Mouse (Mus musculus): ENCODE measurements around the gene Vwf.

Gene Vwf

DNA sequence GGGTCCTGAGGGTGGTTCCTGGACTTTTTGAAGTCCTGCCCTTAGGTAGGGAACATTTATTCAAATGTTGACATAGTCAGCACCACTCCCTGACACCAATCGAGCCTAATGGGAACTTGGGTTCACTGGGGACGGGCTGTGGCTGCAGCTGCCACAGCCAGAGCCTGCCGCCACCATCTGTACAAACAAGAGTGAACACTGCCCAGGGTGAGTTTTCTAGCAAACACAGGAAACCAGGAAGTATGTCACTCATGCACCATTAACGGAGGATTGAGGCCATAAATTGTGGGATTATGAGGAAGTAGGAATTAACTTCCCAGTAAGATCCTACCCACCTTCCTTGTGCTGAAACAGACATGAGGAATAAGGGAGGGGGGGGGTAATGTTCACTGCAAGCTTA, 93.9 kb downstream of the Vwf start:
- DNase-seq (ENCODE audit: low spot score) = no peak

DNA sequence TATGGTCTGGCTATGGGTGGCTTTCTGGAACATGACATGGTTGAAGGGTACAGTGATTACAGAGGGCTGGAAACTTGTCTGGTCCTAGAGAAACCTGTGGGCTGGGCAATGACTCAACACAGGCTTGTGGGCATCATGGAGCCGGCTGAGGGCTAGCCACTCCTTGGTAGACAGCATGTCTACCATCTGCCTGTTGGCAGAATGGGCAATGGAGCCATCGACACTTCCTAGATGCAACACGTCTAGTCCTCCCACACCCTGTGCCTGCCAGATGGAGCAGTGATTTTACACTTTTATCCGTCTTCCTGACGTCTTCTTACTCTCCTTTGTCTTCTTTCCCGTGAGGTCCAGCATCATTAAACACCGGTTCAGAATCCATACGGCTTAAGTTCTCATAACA, 94.6 kb downstream of the Vwf start:
- DNase-seq (ENCODE audit: low spot score) = no peak

DNA sequence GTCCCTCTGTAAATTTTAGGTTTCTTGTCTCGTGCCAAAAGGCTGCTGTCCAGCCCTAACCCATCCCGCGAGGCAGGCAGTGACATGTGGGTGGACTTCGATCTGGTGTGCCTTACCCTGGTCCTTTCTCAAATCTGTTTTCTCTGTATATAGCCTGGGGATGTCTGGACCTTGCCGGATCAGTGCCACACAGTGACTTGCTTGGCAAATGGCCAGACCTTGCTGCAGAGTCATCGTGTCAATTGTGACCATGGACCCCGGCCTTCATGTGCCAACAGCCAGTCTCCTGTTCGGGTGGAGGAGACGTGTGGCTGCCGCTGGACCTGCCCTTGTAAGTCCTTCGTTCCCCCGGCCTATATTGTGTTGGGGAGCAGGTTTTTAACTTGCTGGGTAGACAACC, 102.4 kb downstream of the Vwf start:
- no peak for DNase-seq (ENCODE audit: low spot score)

DNA sequence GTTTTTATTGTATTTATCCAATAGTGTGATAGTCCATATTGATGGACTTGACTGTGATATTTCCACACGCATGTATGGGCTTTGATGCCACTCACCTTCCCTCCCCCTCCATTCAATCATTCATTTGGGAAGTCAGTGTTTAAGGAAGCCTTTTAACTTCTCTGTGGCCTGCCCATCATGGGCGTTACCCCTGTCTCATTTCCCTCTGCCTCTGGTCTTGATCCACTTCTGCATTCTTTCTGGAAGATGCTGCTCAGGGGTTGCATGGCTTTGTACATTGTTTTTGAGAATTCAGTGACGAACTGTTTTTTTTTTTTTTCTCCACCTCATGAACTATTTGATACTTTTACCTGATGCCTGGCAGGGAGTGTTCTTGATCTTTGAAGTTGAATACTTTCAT, 104.8 kb downstream of the Vwf start:
- DNase-seq (ENCODE audit: low spot score) = no peak

DNA sequence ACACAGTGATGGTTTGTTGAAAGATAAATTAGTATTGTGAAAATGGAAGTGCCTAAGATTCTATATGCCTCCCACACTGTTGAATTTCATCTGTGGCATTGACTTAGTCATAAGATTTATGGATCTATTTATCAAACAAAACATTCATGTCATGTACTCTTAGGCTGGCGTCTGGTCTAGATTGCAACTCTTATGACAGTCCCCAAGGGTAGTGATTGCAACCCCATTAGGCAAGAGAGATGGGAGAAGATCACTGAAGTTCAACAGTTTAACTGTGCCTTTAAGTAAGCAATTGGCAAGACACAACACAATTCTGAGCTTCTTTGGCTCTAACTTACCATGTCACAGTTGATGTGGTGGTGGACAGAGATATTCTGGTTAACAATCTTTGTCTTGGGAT, 106.8 kb downstream of the Vwf start:
- no peak for DNase-seq (ENCODE audit: low spot score)

DNA sequence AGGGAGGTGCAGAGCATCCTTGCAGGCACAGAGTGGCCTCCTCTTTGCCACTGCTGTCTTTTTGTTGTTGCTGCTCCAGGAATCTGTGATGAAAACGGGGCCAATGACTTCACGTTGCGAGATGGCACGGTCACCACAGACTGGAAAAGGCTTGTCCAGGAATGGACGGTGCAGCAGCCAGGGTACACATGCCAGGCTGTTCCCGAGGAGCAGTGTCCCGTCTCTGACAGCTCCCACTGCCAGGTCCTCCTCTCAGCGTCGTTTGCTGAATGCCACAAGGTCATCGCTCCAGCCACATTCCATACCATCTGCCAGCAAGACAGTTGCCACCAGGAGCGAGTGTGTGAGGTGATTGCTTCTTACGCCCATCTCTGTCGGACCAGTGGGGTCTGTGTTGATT, 110.3 kb downstream of the Vwf start:
- no peak for DNase-seq (ENCODE audit: low spot score)

DNA sequence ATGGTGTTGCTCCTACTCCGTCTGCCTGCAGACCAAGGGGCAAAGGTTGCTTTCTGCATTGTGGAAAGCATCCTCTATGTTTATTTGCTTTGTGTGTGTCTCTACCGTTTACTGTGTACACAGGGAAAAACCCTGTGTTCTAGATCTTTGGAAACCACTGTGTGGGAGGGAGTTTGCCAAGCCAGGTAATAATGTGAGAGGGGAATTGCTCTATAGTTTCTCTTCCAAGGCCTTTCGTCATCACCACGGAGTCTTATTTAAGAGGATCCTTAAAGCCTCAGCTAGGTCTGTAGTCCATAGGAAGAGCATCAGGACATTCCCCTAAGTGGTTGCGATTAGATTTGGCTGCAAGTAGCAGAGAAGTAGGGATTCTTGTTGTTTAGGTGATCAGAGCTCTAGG, 111.4 kb downstream of the Vwf start:
- no peak for DNase-seq (ENCODE audit: low spot score)

DNA sequence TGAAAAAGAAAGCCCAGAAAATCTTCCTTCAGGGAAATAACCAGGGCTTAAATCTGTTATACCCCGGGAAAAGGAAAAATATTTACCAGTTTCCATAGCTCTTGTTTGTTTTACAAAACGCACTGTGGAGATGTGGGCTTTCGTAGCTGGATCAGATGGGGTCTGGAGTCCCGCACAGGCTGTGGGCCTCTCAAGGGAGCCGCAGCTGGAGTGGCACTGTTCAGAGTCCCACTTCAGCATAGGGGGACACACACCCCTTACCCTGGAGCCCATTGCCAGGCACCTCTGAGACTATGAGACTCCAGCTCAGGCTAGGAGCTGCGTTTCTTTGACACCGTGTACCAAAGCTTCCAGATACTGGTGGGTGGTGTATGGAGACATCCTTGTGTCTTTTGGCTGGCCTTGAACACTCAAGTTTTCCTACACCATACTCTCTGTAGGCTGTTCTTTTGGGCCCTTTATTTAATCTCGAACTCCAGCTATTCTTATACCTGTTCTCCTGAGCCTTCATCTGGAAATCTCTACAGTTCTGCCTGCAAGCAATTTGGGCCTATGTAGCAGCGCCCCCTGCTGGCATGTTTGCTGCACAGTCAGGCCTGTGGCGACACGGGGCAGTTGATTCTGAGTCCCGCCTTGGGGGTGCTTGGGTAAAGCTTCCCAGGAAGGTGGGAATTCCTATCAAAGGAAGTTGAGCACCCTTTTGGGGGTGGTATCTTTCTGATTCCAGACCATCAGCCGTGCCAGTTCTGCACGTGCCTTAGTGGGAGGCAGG, 114.7 kb downstream of the Vwf start:
- peak; percentile 66 for DNase-seq (ENCODE audit: low spot score)

DNA sequence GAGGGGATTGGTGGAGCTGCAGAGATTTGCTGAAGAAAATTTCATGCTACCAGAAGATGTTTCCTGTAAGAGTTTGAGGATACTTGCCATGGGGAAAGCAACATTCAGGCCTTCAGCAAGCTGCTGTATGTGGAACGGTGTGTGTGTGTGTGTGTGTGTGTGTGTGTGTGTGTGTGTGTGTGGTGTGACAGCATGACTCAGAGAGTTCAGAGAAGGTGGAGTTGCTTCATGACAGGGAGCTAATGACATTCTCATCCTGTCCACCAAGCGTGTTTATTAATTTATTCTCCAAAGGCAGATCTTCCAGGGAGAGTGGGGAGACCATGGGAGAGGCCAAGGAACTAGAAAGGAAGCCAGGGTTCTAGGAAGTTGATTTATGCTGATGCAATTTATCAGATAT, 117.3 kb downstream of the Vwf start:
- DNase-seq (ENCODE audit: low spot score) = no peak

DNA sequence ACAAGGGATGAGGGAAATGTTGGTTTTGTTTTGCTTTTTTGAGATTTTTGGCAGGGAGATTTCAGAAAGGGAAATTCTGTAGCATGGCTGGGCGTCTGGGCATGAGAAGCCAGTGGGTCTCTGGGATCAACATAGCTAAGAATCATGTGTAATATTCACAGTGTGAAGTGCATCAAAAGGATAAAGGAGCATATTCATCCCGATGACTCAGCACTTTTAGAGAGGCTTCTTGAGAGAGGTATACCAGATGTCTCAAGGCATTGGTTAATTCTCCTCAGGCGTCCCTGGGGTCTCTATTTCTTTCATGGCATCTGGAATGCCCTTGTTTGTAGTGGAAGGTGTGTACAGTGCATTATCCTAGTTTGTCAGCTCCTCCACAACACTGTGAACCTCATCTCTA, 125.3 kb downstream of the Vwf start:
- no peak for DNase-seq (ENCODE audit: low spot score)

DNA sequence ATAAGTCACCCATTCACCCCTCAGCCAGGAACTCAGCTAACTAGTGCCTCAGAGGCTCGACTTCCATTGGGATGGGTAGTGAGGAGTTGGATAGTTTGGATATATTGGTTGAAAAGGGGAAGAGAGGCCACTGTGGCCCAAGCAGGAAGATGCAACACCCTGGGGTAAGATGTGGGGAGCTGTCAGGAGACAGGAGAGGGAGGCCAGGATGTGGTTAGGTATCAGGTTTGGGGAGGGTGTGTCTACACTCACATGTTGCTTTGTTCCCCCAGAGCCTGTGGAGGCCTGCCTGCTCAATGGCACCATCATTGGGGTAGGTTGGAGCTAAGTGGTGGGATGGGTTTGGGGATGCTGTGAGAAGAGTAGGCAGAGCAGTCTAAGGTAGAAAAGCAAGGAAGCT, 131.9 kb downstream of the Vwf start:
- no peak for DNase-seq (ENCODE audit: low spot score)

DNA sequence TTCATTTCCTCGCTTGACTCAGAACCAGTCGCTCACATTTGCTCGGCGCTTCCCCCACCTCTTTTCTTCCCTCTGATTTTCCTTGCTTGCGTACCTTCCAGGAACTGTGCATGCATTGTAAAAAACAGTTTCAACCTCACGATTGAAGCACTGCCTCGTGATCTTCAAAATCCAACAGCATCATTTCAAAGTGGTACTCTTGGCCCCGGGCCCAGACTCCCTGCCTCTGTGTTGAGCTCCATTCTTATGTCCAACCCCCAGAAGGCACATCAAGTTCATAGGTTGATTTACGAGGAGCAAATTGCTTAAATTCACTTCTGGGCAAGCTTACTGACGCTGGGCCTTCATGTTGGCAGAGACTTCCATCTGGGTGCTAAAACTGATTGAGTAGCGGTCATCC, 134.0 kb downstream of the Vwf start:
- no peak for DNase-seq (ENCODE audit: low spot score)

DNA sequence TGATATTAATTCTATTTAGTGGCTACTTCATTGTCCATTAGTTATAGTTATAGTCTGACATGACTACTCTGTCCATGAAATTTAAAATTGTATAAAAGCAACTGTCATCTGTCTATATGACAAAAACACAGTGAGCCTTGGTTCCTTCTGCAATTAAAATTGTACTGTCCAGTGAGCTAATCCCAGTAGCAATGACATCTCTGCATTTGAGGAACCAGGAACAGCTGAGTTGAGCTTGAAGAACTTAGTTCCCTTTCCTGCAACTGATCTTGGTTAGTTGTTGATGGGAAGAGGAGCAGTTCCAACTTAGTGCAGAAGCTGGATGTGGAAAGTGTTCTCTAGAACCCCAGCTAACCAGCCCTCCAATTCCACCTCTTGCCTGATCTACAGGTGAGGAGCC, 138.8 kb downstream of the Vwf start:
- no peak for DNase-seq (ENCODE audit: low spot score)

DNA sequence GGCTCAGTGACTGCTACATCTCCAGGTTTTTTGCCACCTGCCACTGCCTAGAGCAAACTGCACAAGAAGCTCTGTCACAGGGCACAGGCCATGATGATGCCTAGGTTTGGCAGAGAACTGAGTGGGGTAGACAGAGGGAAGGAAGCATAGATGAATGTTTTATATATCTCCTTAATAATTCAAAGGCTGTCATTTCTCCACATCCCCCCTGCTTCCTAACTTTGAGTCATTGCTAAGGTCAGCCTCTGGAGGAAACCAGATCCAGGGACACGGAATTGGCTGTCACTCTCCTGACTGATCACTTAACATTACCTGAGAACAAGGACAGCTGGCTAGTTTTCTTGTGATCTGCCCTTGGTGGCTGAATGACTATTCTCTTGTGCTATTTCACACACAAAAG, 141.4 kb downstream of the Vwf start:
- DNase-seq (ENCODE audit: low spot score) = no peak

DNA sequence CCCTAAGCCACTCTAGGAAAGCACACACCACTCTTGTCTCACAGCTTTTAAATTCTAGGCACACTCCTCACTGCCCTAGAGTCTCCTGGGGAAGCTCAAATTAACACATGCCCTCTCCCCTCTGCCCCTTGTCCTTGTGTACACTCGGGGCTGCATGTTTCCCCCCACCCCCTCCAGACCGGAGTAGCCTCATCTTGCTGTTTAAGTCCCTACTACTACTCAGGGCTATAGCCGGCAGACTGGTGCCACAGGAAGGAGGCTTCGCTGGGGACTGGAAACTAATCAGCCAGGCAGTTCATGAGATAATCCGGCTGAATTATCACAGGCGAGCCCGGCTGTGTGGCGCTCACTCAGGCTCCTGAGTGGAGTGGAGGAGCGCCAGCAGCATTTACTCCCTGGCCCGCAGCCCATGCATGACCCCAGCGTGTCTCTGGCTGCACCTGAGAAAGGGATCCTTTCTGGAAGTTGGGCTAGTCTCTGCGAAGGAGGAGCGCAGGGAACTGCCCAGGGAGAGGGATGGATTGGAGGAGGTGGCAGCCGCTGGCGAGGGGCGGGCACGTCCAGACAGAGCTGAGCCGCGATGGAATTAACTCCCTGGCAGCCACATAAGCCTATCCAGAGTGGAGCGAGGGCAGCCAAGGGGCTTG, 143.6 kb downstream of the Vwf start, which contains the start of gene Ano2:
Ano2 (plus strand) TSS at position 363 of the 647 bp plus-strand sequence.
- DNase-seq (ENCODE audit: low spot score) = no peak

DNA sequence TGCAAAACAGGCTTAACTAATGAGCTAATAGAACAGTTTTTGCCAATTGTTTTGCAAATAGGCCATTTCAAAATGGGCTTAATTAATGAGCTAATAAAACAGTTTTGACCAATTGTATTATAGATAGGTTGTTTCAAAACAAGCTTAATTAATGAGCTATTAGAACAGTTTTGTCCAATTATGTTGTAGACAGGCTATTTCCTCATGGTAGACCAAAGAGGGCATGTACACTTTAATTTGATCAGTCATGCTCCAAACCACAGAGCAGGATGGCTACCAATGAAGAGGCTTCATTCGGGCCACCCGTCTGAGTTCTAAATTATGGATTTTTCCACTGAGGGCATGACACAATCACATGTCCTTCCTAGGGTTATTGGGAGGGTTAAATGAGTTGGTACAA, 154.6 kb downstream of the Vwf start:
- DNase-seq (ENCODE audit: low spot score) = no peak

DNA sequence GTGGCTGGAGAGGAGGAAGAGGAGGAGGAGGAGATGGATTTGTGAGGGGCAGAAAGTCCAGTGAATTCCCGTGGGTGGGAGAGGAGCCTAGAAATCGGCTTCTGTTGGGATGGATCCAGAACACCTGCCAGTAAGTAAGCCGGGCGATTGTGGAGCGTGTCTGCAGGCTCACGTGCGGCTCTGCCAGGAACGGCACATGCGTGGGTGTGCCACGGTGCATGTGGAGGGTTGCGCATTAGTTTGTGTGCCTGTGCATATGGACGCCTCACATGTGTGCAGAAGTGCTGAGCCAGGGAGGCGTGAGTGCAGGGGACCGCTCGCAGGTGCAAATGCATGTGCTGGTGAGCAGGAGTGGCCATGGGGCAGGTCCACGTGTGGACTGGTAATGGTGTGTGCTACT, 164.7 kb downstream of the Vwf start:
- DNase-seq (ENCODE audit: low spot score) = no peak

DNA sequence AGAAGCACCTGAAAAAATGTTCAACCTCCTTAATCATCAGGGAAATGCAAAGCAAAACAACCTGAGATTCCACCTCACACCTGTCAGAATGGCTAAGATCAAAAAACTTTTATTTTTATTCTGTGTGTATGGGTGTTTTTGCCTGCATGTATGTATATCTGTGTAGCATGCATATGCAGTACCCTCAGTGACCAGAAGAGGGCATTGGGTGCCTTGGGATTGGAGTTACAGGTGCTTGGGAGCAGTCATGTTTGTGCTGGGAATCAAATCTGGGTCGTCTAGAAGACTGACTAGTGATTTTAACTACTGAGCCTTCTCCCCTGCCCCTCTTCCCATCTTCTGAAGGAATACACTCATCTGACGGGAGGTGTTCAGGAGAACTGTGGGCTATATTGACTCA, 179.8 kb downstream of the Vwf start:
- no peak for DNase-seq (ENCODE audit: low spot score)

DNA sequence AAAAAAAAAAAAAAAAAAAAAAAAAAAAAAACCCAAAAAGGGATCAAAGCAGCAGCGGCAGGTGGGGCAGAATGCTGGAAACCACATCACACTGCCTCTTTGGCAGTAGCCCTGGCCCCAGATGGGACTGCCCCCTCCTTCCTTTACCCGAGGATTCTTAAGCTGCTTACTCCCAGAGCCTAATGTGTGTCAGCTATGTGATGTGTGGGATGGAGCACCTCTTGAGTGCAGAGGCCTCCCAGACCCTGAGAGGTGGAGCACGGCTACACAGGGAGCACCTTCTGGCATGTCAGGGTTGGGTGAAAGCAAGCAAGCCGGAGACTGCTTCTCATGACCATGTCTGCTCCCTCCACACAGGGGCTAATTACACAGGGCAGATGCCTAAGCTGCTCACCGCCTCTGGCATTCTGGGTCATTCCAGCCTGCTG, 180.9 kb downstream of the Vwf start:
- no peak for DNase-seq (ENCODE audit: low spot score)

DNA sequence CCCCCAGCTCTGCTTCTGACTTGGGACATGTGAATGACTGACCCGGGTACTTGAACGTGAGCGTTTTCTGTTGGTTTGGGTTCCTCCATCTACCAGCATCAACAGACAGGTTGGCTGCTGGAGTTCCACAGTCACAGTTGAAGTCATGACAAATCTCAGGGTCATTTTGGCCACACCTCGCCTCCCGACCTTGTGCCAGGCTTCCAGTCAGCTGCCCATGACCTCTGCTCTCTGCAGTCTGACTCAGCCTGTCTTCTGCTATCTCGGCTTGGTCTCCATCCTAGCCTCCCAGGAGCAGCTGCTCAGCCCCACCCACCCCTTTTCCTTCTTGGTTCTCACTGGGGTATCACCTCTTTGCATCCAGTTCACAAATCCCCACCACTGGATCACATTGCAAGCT, 182.9 kb downstream of the Vwf start:
- DNase-seq (ENCODE audit: low spot score) = no peak

DNA sequence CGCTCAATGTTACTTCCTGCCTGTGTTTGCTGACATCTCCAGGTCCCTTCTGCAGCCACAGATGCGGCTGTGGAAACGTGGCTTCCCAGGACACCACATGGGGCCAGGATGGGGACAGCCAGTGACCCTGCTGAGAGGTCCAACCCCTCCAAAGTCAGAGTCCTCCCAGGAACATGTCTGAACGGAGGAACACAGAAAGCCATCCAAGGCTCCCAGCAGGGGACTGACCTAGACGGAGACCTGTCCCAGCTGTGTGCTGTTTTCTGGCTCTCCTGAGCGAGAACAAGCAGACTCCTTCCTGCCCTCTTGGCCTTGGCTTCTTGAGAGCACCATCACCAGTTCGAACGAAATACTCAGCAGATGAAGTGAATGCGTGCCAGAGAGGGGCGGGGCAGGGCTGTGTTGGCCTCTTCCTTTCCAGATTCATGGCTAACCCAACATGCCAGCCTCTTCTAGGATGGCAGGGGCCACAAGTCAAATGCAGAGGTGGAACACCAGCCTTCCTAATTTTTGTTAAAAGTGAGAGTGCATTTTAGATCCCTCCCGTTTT, 183.5 kb downstream of the Vwf start:
- DNase-seq (ENCODE audit: low spot score) = no peak

All from ovary, postnatal 10 days (tissue).